In the genomic region with DNA sequence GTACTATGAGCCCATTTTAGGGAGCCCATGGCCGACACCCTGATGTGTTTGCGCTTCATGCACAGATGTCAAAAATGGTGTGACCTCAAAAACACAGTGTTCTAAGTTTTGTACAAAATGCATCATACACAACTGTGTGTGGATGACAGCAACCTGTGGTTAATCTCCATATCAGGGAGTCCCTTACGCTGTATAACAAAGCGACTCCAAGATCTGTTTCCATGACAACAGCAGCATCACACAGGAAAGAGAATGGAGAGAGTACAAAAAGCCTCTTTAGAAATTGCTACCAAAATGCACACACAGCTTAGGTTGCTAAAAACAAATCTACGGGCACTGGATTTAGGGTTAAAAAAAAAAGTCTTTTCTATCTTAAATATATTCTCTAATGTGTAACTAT, we compare ENCODE assay signal across 20 mouse cellular contexts.
A peak's percentile ranks its signal among the peaks of the same experiment; 100 is the strongest.
DNase-seq lines count a peak whose midpoint lies in the region; ATAC-seq lines count a peak whose summit lies in the region.
"Had no signal": no experiment of that assay in that cellular context is flagged by ENCODE, and none has a peak within 500 bp of the region (broad histone marks: within the 10 kb centered on the region; RNA-seq: fewer than 3 reads in every experiment).

No protein-coding gene starts in this region.

- WGBS in hindbrain, embryonic 14.5 days: 52% methylated on average over 5 of the region's 5 CpGs
- 68% methylated on average over 5 of the region's 5 CpGs for WGBS in hindbrain, embryonic 12.5 days
- 55% methylated on average over 5 of the region's 5 CpGs for WGBS in forebrain, embryonic 14.5 days
- WGBS in midbrain, embryonic 16.5 days: 44% methylated on average over 5 of the region's 5 CpGs

- no peak overlapping the region for H3K4me3 ChIP-seq in hindbrain, embryonic 14.5 days (replicated peaks; ENCODE audit: low read length)
- no peak overlapping the region for H3K4me3 ChIP-seq in hindbrain, embryonic 12.5 days
- H3K4me3 ChIP-seq in forebrain, embryonic 14.5 days (ENCODE audit: low read depth, low read length): no peak overlapping the region
- H3K4me3 ChIP-seq in midbrain, embryonic 16.5 days (ENCODE audit: low read depth, low read length): no peak overlapping the region
- H3K4me3 ChIP-seq: embryonic facial prominence, embryonic 10.5 days; erythroblast, embryonic 14.5 days; intestine, embryonic 15.5 days; kidney, embryonic 15.5 days; left cerebral cortex, adult 2 months; limb, embryonic 12.5 days; liver, embryonic 15.5 days; megakaryocyte, embryonic 14.5 days had no signal

- H3K4me1 ChIP-seq in hindbrain, embryonic 14.5 days (replicated peaks; ENCODE audit: control insufficient read depth, insufficient read depth, low read length): peaks cover 8% of the 10 kb centered on the region; the same call in 1 of the 2 replicates
- H3K4me1 ChIP-seq in hindbrain, embryonic 12.5 days: no peaks in the 10 kb centered on the region
- 0 out of 2 replicates have a peak, but pooled peaks cover 6% of the 10 kb centered on the region for H3K4me1 ChIP-seq in forebrain, embryonic 14.5 days (ENCODE audit: control insufficient read depth, insufficient read depth, low read length)
- peaks cover 10% of the 10 kb centered on the region for H3K4me1 ChIP-seq in midbrain, embryonic 16.5 days (ENCODE audit: control insufficient read depth, insufficient read depth, low read length)
- H3K4me1 ChIP-seq: intestine, embryonic 15.5 days; kidney, embryonic 15.5 days; limb, embryonic 12.5 days; liver, embryonic 15.5 days had no signal

- peak; percentile 63 for DNase-seq in hindbrain, embryonic 14.5 days (ENCODE audit: low spot score)
- DNase-seq in forebrain, embryonic 14.5 days (ENCODE audit: low spot score): peak; percentile 84
- DNase-seq in thymus, postnatal 36 days: no peak
- DNase-seq in thymus, postnatal 4 days: no peak
- DNase-seq: adrenal gland, postnatal 36 days; cerebellum, postnatal 25 days; heart, adult 18-20 months; lung, postnatal 10 days; thymus, adult 2 months had no signal

- H3K4me2 ChIP-seq in hindbrain, embryonic 14.5 days (replicated peaks): no peak overlapping the region
- H3K4me2 ChIP-seq in hindbrain, embryonic 12.5 days (replicated peaks): no peak overlapping the region
- no peak overlapping the region for H3K4me2 ChIP-seq in forebrain, embryonic 14.5 days (ENCODE audit: low read length)
- peak overlapping the region; percentile 14; the same call in 1 of the 2 replicates for H3K4me2 ChIP-seq in midbrain, embryonic 16.5 days (ENCODE audit: low read length)
- H3K4me2 ChIP-seq: intestine, embryonic 15.5 days; kidney, embryonic 15.5 days; limb, embryonic 12.5 days; liver, embryonic 15.5 days had no signal

- no peaks in the 10 kb centered on the region for H3K27me3 ChIP-seq in hindbrain, embryonic 14.5 days (ENCODE audit: control insufficient read depth, insufficient read depth, low read length)
- H3K27me3 ChIP-seq in hindbrain, embryonic 12.5 days: no peaks in the 10 kb centered on the region
- no peaks in the 10 kb centered on the region for H3K27me3 ChIP-seq in forebrain, embryonic 14.5 days (replicated peaks; ENCODE audit: control insufficient read depth, insufficient read depth, low read length)
- H3K27me3 ChIP-seq in midbrain, embryonic 16.5 days (ENCODE audit: control insufficient read depth, insufficient read depth, low read depth, low read length): no peaks in the 10 kb centered on the region
- H3K27me3 ChIP-seq: intestine, embryonic 15.5 days; kidney, embryonic 15.5 days; limb, embryonic 12.5 days; liver, embryonic 15.5 days; megakaryocyte, embryonic 14.5 days had no signal

- no peaks in the 10 kb centered on the region for H3K36me3 ChIP-seq in hindbrain, embryonic 14.5 days (replicated peaks; ENCODE audit: control insufficient read depth, insufficient read depth)
- no peaks in the 10 kb centered on the region for H3K36me3 ChIP-seq in hindbrain, embryonic 12.5 days
- no peaks in the 10 kb centered on the region for H3K36me3 ChIP-seq in forebrain, embryonic 14.5 days (ENCODE audit: control insufficient read depth, insufficient read depth, low read length)
- no peaks in the 10 kb centered on the region for H3K36me3 ChIP-seq in midbrain, embryonic 16.5 days (ENCODE audit: control insufficient read depth, insufficient read depth, low read length)
- H3K36me3 ChIP-seq: embryonic facial prominence, embryonic 10.5 days; intestine, embryonic 15.5 days; kidney, embryonic 15.5 days; limb, embryonic 12.5 days; liver, embryonic 15.5 days had no signal

- ATAC-seq in hindbrain, embryonic 14.5 days (ENCODE audit: low FRiP score): no peak
- no peak for ATAC-seq in hindbrain, embryonic 12.5 days (ENCODE audit: low FRiP score)
- peak; percentile 87 for ATAC-seq in CD4-positive, CD25-positive, alpha-beta regulatory T cell, adult 4 months
- no peak for ATAC-seq in forebrain, embryonic 14.5 days
- ATAC-seq in midbrain, embryonic 16.5 days: peak; percentile 92
- ATAC-seq: intestine, embryonic 15.5 days had no signal

- H3K27ac ChIP-seq in hindbrain, embryonic 14.5 days: 0 out of 2 replicates have a peak overlapping the region, but pooled peaks have one; percentile 23
- H3K27ac ChIP-seq in hindbrain, embryonic 12.5 days: no peak overlapping the region
- no peak overlapping the region for H3K27ac ChIP-seq in forebrain, embryonic 14.5 days (ENCODE audit: low read depth, low read length)
- H3K27ac ChIP-seq in midbrain, embryonic 16.5 days (ENCODE audit: low read length): peak overlapping the region; percentile 59; the same call in 1 of the 2 replicates
- H3K27ac ChIP-seq: embryonic facial prominence, embryonic 10.5 days; intestine, embryonic 15.5 days; kidney, embryonic 15.5 days; left cerebral cortex, adult 2 months; limb, embryonic 12.5 days; liver, embryonic 15.5 days had no signal

- H3K9ac ChIP-seq in hindbrain, embryonic 14.5 days: no peak overlapping the region
- no peak overlapping the region for H3K9ac ChIP-seq in hindbrain, embryonic 12.5 days
- no peak overlapping the region for H3K9ac ChIP-seq in forebrain, embryonic 14.5 days (ENCODE audit: low read length)
- H3K9ac ChIP-seq in midbrain, embryonic 16.5 days (ENCODE audit: low read depth, low read length): no peak overlapping the region
- H3K9ac ChIP-seq: intestine, embryonic 15.5 days; kidney, embryonic 15.5 days; limb, embryonic 12.5 days; liver, embryonic 15.5 days had no signal

- H3K9me3 ChIP-seq in hindbrain, embryonic 14.5 days (ENCODE audit: control insufficient read depth, low read length): no peaks in the 10 kb centered on the region
- no peaks in the 10 kb centered on the region for H3K9me3 ChIP-seq in hindbrain, embryonic 12.5 days (replicated peaks)
- H3K9me3 ChIP-seq in forebrain, embryonic 14.5 days (replicated peaks; ENCODE audit: control insufficient read depth, low read length): no peaks in the 10 kb centered on the region
- H3K9me3 ChIP-seq in midbrain, embryonic 16.5 days (replicated peaks; ENCODE audit: control insufficient read depth, low read length, poor library complexity, severe bottlenecking): peaks cover 3% of the 10 kb centered on the region; the same call in 1 of the 2 replicates
- H3K9me3 ChIP-seq: embryonic facial prominence, embryonic 10.5 days; intestine, embryonic 15.5 days; kidney, embryonic 15.5 days; limb, embryonic 12.5 days; liver, embryonic 15.5 days; megakaryocyte, embryonic 14.5 days had no signal

Comparison
In these comparisons a context has a peak if more than half of its experiments do, and no peak if none do; other contexts are left out.
1. H3K27ac ChIP-seq: peak in hindbrain, embryonic 14.5 days (single experiment) and midbrain, embryonic 16.5 days (single experiment); none in hindbrain, embryonic 12.5 days (single experiment) and forebrain, embryonic 14.5 days (single experiment).
2. ATAC-seq: peak in CD4-positive, CD25-positive, alpha-beta regulatory T cell, adult 4 months (single experiment) and midbrain, embryonic 16.5 days (single experiment); none in hindbrain, embryonic 14.5 days (single experiment), hindbrain, embryonic 12.5 days (single experiment) and forebrain, embryonic 14.5 days (single experiment).
3. DNase-seq: peak in hindbrain, embryonic 14.5 days (single experiment) and forebrain, embryonic 14.5 days (single experiment); none in thymus, postnatal 36 days (0 of 2) and thymus, postnatal 4 days (single experiment).